Mouse (Mus musculus) spleen, adult 2 months (tissue): ENCODE results near the gene Apba2.

ENCODE experiments used
- CTCF ChIP-seq: fragments of 200-500 bp; IDR thresholded peaks from 2 replicates; pipeline ENCODE4 v1.5.1; 2011; ENCODE audit warnings: mild to moderate bottlenecking, inconsistent platforms; ENCODE audit not compliant: insufficient read depth, insufficient read length, insufficient replicate concordance; ENCODE audit errors: extremely low read depth
- POLR2A ChIP-seq: fragments of 200-500 bp; IDR thresholded peaks from 2 replicates; pipeline ENCODE4 v1.6.1; 2011; ENCODE audit warnings: low read depth, low read length, inconsistent platforms

DNA sequence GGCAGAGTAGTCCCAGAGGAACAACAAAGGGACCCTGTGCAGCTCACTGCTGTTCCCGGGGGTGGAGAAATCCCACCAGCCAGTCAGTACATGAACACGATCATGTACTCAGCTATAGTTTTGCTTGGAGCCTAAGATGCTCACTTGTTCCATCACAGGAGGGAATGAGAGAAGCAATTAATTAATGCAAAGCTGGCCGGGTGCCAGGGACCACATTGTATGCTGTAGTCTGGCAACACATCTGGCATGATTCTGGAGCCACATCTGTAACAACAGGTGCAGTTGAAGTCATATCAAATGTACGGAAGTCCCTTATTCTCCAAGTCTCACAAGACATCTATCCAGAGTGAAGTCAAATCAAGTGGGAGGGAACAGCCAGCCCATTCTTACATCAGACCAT is 45.3 kb upstream of the Apba2 start:
- no peak for TF ChIP-seq POLR2A
- no peak for TF ChIP-seq CTCF
